Mouse (Mus musculus) heart, adult 9 months (tissue): ENCODE data around the gene Stat5b.

Source experiments
- DNase-seq, 2 experiments: peaks; one replicate each; pipeline ENCODE4 v3.0.0; 2022; ENCODE audit warnings: low spot score in 2 of 2

Stat5b gene

DNA sequence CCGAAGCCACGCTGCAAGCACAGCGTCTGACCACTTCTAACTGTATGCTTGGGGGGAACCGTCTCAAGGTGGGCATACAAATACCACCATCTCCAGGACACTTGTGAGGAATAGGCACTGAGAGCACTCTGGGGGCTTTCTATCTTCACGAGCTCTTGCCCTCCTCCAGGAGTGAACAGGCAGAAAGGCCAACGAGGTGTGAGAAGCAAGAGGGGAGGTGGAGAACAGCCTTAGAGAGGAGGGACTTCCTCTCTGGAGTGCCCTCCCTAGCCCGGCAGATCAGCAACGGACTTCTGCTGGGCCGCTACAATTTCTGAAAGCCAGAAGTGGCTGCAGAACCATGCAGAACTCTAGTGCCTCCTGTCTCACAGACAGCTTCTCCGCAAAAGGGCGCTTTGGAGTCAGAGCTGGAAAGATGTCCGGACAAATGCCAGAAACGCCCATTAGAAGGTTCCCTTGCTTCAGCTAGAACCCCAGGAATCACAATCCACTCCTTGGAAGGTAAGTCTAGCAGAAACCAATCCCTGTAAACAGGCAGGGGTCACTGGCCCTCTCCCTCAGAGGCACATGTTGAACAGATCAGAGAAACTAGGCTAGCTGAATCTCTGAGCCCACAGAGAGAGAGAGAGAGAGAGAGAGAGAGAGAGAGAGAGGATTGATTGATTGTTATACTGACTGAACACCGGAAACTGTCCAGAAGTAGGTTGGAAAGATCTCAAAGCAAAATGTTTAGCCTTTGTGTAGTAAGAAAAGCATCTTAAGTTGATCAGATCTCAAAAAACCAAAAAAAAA lies 114.4 kb downstream of the Stat5b start:
- no peak for DNase-seq

GRCm38 (mm10) chr11:100735134-100735865 lies 115.2 kb downstream of the Stat5b start:
- DNase-seq: no peak
